Mouse (Mus musculus): ENCODE data around the gene Ina. TPM values are rescaled to one million over a fixed set of nuclear protein-coding genes. Genes with fewer than 3 reads are reported as not detected.
"Not testable (repeated sequence)": the region's sequence is repeated elsewhere in the genome, so short reads cannot be mapped to it uniquely, and the experiment has no call there.

Ina gene
- polyA plus RNA-seq, 1 experiment from 2014 or later: 1.5 TPM

GRCm38 (mm10) chr19:46975565-46975964 lies 38.9 kb upstream of the Ina start:
- ChIA-PET CTCF (no interaction called here), POLR2A (interaction anchor here (1.3 kb wide), 1 partner anchor 12 kb away, joined by 8 read pairs; no protein-coding TSS in a partner anchor)
- in situ Hi-C loops (cut with MboI; ENCODE audit: low pct_unique_long_range_greater_than_20kb): no loop called here
- ATAC-seq (no peak), DNase-seq (ENCODE audit: low read depth, low spot score) (no peak)
- no peaks in the 10 kb centered on the region for H3K27me3 ChIP-seq
- TF ChIP-seq CTCF (IDR thresholded peaks at IDR 0.05): no peak

GRCm38 (mm10) chr19:46975997-46976396 lies 38.5 kb upstream of the Ina start:
- POLR2A ChIA-PET: interaction anchor here (1.3 kb wide), 1 partner anchor 12 kb away, joined by 8 read pairs; no protein-coding TSS in a partner anchor
- no peak for TF ChIP-seq CTCF (IDR thresholded peaks at IDR 0.05)
- DNase-seq (ENCODE audit: low read depth, low spot score) (no peak), ATAC-seq (no peak)
- in situ Hi-C loops (cut with MboI; ENCODE audit: low pct_unique_long_range_greater_than_20kb): no loop called here
- CTCF ChIA-PET: interaction anchor here (1.1 kb wide), 1 partner anchor 12 kb away, joined by 3 read pairs; no protein-coding TSS in a partner anchor
- H3K27me3 ChIP-seq: no peaks in the 10 kb centered on the region

- no peak for DNase-seq (ENCODE audit: low read depth, low spot score)
- TF ChIP-seq CTCF (IDR thresholded peaks at IDR 0.05): no peak
- ATAC-seq: no peak
- in situ Hi-C loops (cut with MboI; ENCODE audit: low pct_unique_long_range_greater_than_20kb): no loop called here
- ChIA-PET CTCF (interaction anchor here (1.1 kb wide), 2 partner anchors 12 to 14 kb away, joined by 3 read pairs; no protein-coding TSS in a partner anchor), POLR2A (interaction anchor here (1.3 kb wide), 1 partner anchor 11 kb away, joined by 8 read pairs; no protein-coding TSS in a partner anchor)
- no peaks in the 10 kb centered on the region for H3K27me3 ChIP-seq
These were observed 37.8 kb upstream of the Ina start for GRCm38 (mm10) chr19:46976743-46977142.

- DNase-seq (ENCODE audit: low read depth, low spot score) (no peak), ATAC-seq (no peak)
- in situ Hi-C loops (cut with MboI; ENCODE audit: low pct_unique_long_range_greater_than_20kb): no loop called here
- CTCF ChIA-PET: interaction anchor here (1.1 kb wide), 1 partner anchor 14 kb away, joined by 3 read pairs; no protein-coding TSS in a partner anchor
- H3K27me3 ChIP-seq: no peaks in the 10 kb centered on the region
- TF ChIP-seq CTCF (IDR thresholded peaks at IDR 0.05): no peak
- POLR2A ChIA-PET: no interaction called here
These were observed 37.0 kb upstream of the Ina start for GRCm38 (mm10) chr19:46977460-46977859.

GRCm38 (mm10) chr19:46978069-46978468 lies 36.4 kb upstream of the Ina start:
- ATAC-seq; POLR2A ChIA-PET; in situ Hi-C loops (cut with MboI; ENCODE audit: low pct_unique_long_range_greater_than_20kb); H3K27me3 ChIP-seq; DNase-seq (ENCODE audit: low read depth, low spot score): not testable (repeated sequence)
- CTCF ChIA-PET: interaction anchor here (1.0 kb wide), 1 partner anchor 37 kb away, joined by 3 read pairs; no protein-coding TSS in a partner anchor

- no peaks in the 10 kb centered on the region for H3K27me3 ChIP-seq
- in situ Hi-C loops (cut with MboI; ENCODE audit: low pct_unique_long_range_greater_than_20kb): no loop called here
- ChIA-PET POLR2A (interaction anchor here (0.7 kb wide), 1 partner anchor 23 kb away, joined by 3 read pairs; no protein-coding TSS in a partner anchor), CTCF (interaction anchor here (0.9 to 2.3 kb wide), 3 partner anchors 9 to 38 kb away, joined by 3 to 10 read pairs (median 5); no protein-coding TSS in a partner anchor)
- DNase-seq (ENCODE audit: low read depth, low spot score) (no peak), ATAC-seq (peak; percentile 84)
- TF ChIP-seq CTCF (IDR thresholded peaks at IDR 0.05): no peak
These were observed 35.3 kb upstream of the Ina start for GRCm38 (mm10) chr19:46978920-46979780.

- ATAC-seq: no peak
- no peaks in the 10 kb centered on the region for H3K27me3 ChIP-seq
- DNase-seq (ENCODE audit: low read depth, low spot score): no peak
- ChIA-PET CTCF (interaction anchor here (2.3 kb wide), 1 partner anchor 10 kb away, joined by 10 read pairs; no protein-coding TSS in a partner anchor), POLR2A (interaction anchor here (0.7 kb wide), 1 partner anchor 24 kb away, joined by 3 read pairs; no protein-coding TSS in a partner anchor)
- TF ChIP-seq CTCF (IDR thresholded peaks at IDR 0.05): no peak
- in situ Hi-C loops (cut with MboI; ENCODE audit: low pct_unique_long_range_greater_than_20kb): no loop called here
These were observed 34.8 kb upstream of the Ina start for GRCm38 (mm10) chr19:46979781-46980105.

- ATAC-seq (no peak), DNase-seq (ENCODE audit: low read depth, low spot score) (no peak)
- TF ChIP-seq CTCF (IDR thresholded peaks at IDR 0.05): no peak
- H3K27me3 ChIP-seq: no peaks in the 10 kb centered on the region
- in situ Hi-C loops (cut with MboI; ENCODE audit: low pct_unique_long_range_greater_than_20kb): no loop called here
- ChIA-PET POLR2A (interaction anchor here (0.6 kb wide), 1 partner anchor 453 kb away, joined by 4 read pairs; no protein-coding TSS in a partner anchor), CTCF (interaction anchor here (0.7 to 1.8 kb wide), 4 partner anchors 9 to 103 kb away, joined by 3 to 6 read pairs (median 4); no protein-coding TSS in a partner anchor)
These were observed 33.0 kb upstream of the Ina start for GRCm38 (mm10) chr19:46981462-46981861.

- ChIA-PET POLR2A (no interaction called here), CTCF (interaction anchor here (1.0 to 1.5 kb wide), 3 partner anchors 9 to 91 kb away, joined by 3 to 4 read pairs (median 3); no protein-coding TSS in a partner anchor)
- H3K27me3 ChIP-seq: no peaks in the 10 kb centered on the region
- TF ChIP-seq CTCF (IDR thresholded peaks at IDR 0.05): no peak
- in situ Hi-C loops (cut with MboI; ENCODE audit: low pct_unique_long_range_greater_than_20kb): no loop called here
- no peak for ATAC-seq
- no peak for DNase-seq (ENCODE audit: low read depth, low spot score)
These were observed 31.0 kb upstream of the Ina start for GRCm38 (mm10) chr19:46983352-46983965.

GRCm38 (mm10) chr19:46983966-46984380 lies 30.5 kb upstream of the Ina start:
- ChIA-PET POLR2A (no interaction called here), CTCF (interaction anchor here (1.5 kb wide), 1 partner anchor 91 kb away, joined by 4 read pairs; no protein-coding TSS in a partner anchor)
- H3K27me3 ChIP-seq: no peaks in the 10 kb centered on the region
- no peak for TF ChIP-seq CTCF (IDR thresholded peaks at IDR 0.05)
- DNase-seq (ENCODE audit: low read depth, low spot score) (no peak), ATAC-seq (no peak)
- in situ Hi-C loops (cut with MboI; ENCODE audit: low pct_unique_long_range_greater_than_20kb): no loop called here

Data from Patski (cell line).